Mouse (Mus musculus) hindbrain, embryonic 10.5 days (tissue): ENCODE data around the gene Fads3. TPM values are rescaled to one million over a fixed set of nuclear protein-coding genes. Genes with fewer than 3 reads are reported as not detected.

Source experiments
- DNase-seq: peaks from one replicate; pipeline ENCODE4 v3.0.0-alpha.2; 2017; ENCODE audit warnings: low spot score
- H3K27ac ChIP-seq: fragments of 300-500 bp; sonication (generic); 2 replicates; pipeline ENCODE4 v1.5.1; 2016; ENCODE audit warnings: mild to moderate bottlenecking, moderate library complexity
- H3K27me3 ChIP-seq: fragments of 300-500 bp; sonication (generic); 2 replicates; pipeline ENCODE4 v1.6.1; 2016; ENCODE audit warnings: mild to moderate bottlenecking; ENCODE audit not compliant: poor library complexity, insufficient read depth, severe bottlenecking
- H3K36me3 ChIP-seq: fragments of 300-500 bp; sonication (generic); 2 replicates; pipeline ENCODE4 v1.6.1; 2016; ENCODE audit warnings: mild to moderate bottlenecking, moderate library complexity
- H3K4me1 ChIP-seq: fragments of 300-500 bp; sonication (generic); replicated peaks from 2 replicates; pipeline ENCODE4 v1.6.1; 2016; ENCODE audit warnings: mild to moderate bottlenecking
- H3K4me3 ChIP-seq: fragments of 300-500 bp; sonication (generic); 2 replicates; pipeline ENCODE4 v1.5.1; 2016; ENCODE audit warnings: mild to moderate bottlenecking, moderate library complexity
- H3K9me3 ChIP-seq: fragments of 300-500 bp; sonication (generic); 2 replicates; pipeline ENCODE4 v1.6.1; 2016; ENCODE audit warnings: mild to moderate bottlenecking, moderate library complexity
- WGBS: fragments of 180-500 bp; shearing (Covaris S2); methylation state at CpG from one replicate; pipeline ENCODE4 v1.1.7; 2016; 5-methylcytosine and 5-hydroxymethylcytosine counted together
- polyA plus RNA-seq: library from polyadenylated mRNA; unstranded; fragments of >200 nt; fragmentation: Nextera tagmentation; extraction: Ambion mirVana; gene quantifications from 2 replicates; pipeline ENCODE4 v1.2.1, GENCODE M21; 2016

Fads3 gene
- polyA plus RNA-seq, 1 experiment from 2014 or later = 8.1 TPM

DNA sequence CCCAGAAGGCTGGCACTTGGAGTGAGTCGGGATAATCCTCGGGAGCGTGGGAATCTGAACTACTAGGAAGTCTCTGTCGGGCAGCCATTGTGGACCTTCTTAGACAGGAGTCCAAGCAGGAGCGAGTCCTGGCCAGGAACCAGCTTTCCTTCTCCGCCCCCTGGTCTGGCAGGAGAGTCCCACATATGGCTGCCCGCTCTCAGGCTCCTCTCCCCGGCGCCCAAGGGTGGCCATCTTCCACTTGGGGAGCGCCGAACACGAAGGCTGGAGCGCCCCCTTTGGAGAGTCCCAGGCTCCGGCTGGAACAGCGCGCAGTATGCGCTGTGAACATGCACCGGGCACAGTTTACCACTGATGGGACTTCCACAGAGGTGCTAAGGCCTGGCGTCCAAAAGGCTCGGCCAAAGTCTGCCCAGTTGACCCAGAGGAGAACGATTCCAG is 59.3 kb downstream of the Fads3 start:
- Histone ChIP-seq H3K36me3 (peaks cover 42% of the 10 kb centered on the region), H3K27me3 (no peaks in the 10 kb centered on the region), H3K4me1 (peaks cover 63% of the 10 kb centered on the region), H3K27ac (peak overlapping the region; percentile 99), H3K4me3 (peak overlapping the region; percentile 77), H3K9me3 (no peaks in the 10 kb centered on the region)
- WGBS = under 1% methylated on average over 21 of the region's 21 CpGs
- peak; percentile 83 for DNase-seq

DNA sequence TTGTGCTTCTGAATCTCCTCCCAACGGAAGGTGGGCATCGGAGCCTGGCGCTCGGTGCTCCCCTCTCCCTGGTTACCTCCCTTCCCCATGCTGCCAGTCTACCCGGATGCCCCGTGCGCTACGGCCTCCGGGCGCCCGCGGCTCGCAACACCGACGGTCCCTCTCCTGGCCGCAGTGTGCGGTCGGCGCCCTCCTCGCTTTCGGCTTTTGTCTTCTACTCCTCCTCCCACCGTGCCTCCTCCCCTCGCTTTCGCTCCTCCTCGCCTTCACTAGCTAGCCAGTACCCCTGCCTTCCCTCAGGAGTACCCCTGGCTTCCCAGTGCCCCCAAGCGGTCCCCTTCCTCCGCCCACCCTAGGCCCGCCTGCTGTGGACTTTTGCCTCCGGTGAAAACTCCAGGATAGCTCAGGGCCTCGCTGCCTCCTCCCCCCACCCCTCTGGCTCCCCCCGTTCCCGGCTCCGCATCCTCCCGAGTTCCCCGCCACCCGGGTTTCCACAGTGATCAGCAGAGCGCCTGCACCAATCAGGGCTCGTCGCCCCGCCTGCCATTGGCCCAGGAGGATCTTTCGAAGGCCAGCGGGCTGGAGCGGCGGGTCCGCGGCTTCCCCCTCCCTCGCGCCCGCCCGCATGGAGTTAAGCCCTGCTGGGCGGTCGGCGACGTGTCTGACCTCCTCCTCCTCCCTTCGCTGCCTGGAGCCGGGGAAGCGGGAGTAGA is 60.1 kb downstream of the Fads3 start, which contains the start of gene Fads2:
Gene Fads2 (minus strand): TSS at position 406 of the 713 bp plus-strand sequence.
- peaks cover 54% of the 10 kb centered on the region for H3K4me1 ChIP-seq
- peak; percentile 98 for DNase-seq
- H3K36me3 ChIP-seq = peaks cover 33% of the 10 kb centered on the region
- peak within 1 kb of the TSS; percentile 77 for H3K4me3 ChIP-seq
- H3K9me3 ChIP-seq = no peaks in the 10 kb centered on the region
- peak within 1 kb of the TSS; percentile 99 for H3K27ac ChIP-seq
- WGBS = under 1% methylated on average over 52 of the region's 57 CpGs
- H3K27me3 ChIP-seq = no peaks in the 10 kb centered on the region

DNA sequence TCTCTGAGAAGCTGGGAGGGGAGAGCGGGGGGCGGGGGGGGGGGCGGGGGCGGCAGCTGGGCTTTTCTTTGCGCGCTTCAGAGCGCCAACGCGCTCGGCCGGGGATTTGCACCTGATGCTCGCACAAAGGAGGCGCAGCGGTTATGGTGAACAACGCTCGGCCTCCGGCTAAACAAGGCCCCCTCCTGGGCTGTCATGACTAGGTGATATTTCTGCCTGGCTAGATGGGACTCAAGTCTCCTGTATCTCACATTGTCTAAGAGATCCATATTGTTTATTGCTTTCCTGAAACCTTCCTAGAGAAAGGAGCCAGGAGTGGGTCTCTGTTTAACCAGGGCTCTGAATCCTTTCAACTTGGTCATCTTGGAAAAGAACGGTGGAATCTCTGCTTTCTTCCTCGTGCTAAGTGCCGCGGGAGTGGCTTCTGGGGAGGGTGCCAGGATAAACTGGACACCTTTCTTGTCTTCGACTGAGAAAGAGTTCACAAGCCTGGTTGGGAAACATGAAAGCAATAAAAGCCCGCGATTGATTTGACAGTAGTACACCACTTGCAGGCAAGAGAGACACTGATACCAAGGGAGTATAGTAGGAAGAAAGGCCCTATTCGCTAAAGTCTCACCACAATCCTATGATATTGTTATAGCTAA is 60.8 kb downstream of the Fads3 start:
- H3K4me1 ChIP-seq = peaks cover 48% of the 10 kb centered on the region
- H3K27ac ChIP-seq = peak overlapping the region; percentile 99
- H3K9me3 ChIP-seq = no peaks in the 10 kb centered on the region
- H3K4me3 ChIP-seq = peak overlapping the region; percentile 77
- peaks cover 26% of the 10 kb centered on the region for H3K36me3 ChIP-seq
- 4% methylated on average over 25 of the region's 25 CpGs for WGBS
- no peaks in the 10 kb centered on the region for H3K27me3 ChIP-seq
- no peak for DNase-seq

DNA sequence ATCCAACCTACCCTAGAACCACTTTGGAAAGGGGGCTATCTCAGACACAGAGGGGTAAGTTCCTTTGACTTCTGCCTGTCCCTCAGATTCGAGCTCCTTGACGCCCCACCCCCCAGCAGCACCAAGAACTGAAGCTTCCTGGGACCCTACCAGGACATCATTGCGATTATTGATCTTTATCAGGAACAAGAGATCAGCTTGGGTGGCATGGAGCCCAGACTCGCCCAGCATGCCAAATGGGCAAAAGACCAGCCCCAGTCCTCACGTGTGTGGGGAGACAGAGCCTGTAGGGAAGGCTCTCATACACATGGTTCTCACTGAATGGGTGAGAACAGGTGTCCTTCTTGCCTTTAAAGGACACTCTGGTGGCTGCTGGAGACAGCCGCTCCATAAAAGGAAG is 62.9 kb downstream of the Fads3 start:
- no peak overlapping the region for H3K4me3 ChIP-seq
- H3K36me3 ChIP-seq = peaks cover 6% of the 10 kb centered on the region
- H3K9me3 ChIP-seq = no peaks in the 10 kb centered on the region
- no peak for DNase-seq
- H3K4me1 ChIP-seq = peaks cover 27% of the 10 kb centered on the region
- H3K27ac ChIP-seq = peak overlapping the region; percentile 41; the same call in 1 of the 2 replicates
- H3K27me3 ChIP-seq = no peaks in the 10 kb centered on the region
- WGBS = 90% methylated on average over 6 of the region's 6 CpGs

DNA sequence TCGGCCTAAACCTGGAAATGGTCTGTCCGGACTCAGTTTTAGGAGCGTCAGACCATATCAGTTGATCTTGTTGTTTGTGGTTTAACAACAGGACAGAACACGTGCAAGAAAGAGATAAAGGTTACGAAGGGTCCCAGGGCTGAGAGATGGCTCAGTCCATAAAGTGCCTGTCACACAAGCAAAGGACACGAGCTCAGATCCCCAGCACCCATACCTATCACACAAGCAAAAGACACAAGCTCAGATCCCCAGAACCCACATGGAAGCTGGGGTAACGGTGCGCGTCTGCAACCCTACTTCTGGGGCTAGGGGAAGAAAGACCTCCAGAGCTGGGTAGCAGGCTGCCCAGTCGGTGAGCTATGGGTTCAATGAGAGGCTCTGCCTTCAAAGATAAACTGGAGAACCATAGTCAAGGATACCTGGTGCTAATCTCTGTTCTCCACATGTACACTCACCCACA is 63.7 kb downstream of the Fads3 start:
- H3K4me3 ChIP-seq = no peak overlapping the region
- no peak overlapping the region for H3K27ac ChIP-seq
- H3K9me3 ChIP-seq = no peaks in the 10 kb centered on the region
- peaks cover 19% of the 10 kb centered on the region for H3K4me1 ChIP-seq
- H3K27me3 ChIP-seq = no peaks in the 10 kb centered on the region
- DNase-seq = no peak
- no peaks in the 10 kb centered on the region for H3K36me3 ChIP-seq
- WGBS = 84% methylated on average over 10 of the region's 10 CpGs

DNA sequence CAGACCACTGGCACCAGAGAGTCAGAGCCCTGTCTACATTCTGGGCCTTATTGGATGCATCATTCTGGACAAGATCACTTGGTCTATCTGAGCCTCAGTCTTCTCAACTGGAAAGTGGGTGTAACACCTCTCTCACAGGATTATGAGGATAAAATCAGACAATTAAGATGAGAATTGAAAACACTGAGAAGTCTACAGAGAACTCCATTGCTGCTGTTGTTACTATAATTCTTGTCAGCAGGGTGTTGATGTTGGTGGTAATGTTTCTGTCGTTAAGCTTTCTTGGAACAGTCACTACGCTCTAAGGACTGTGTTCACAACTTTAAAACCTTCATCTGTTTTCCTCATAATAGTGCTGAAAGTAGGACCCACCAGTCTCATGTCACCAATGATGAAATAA is 65.3 kb downstream of the Fads3 start:
- Histone ChIP-seq H3K36me3 (no peaks in the 10 kb centered on the region), H3K4me3 (no peak overlapping the region), H3K27ac (no peak overlapping the region), H3K9me3 (no peaks in the 10 kb centered on the region), H3K4me1 (peaks cover 14% of the 10 kb centered on the region), H3K27me3 (no peaks in the 10 kb centered on the region)
- 88% methylated on average over 2 of the region's 2 CpGs for WGBS
- DNase-seq = no peak

DNA sequence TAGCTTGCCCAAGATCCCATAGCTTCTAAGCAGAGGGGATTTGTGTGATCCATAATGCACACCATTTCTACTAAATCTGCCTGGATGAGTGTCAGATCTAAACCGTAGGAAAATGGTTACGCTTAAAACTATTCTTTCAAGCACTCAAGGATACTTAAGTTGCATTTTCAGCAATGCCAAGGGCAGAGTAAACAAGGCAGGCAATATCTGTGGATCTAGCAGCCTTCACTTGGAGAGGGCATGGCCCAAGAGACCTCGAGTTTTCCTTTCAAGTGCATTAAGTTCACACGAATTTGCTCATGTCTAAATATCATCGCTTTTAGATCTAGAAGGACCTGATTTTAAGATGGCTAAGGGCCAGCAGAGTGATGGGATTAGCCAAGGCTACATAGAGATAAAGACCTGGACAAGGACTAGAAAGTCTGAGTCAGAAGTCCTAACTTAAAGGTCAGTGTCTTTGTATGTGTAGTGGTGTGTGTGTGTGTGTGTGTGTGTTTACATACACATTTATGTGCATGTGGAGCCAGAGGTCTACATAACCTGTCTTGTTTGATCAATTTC is 65.8 kb downstream of the Fads3 start:
- WGBS = 87% methylated on average over 5 of the region's 5 CpGs
- no peak overlapping the region for H3K27ac ChIP-seq
- no peak for DNase-seq

DNA sequence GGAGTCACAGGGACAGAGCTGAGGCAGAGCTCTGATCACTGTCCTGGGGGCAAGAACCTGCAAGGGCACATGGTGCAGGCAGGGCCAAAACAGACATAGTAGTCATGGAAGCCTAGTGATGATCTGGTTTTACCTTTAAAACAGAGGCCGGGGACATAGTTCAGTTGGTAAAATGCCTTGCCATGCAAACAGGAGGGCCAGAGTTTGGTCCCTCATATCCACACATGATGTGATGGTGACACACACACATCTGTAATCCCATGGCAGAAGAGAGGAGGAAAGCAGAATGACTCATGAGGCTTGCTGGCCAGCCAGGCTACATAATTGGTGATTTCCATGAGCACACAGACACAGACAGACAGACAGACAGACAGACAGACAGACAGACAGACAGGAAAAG is 66.8 kb downstream of the Fads3 start:
- Histone ChIP-seq H3K27me3 (no peaks in the 10 kb centered on the region), H3K4me1 (no peaks in the 10 kb centered on the region; the same call in 1 of the 2 replicates), H3K27ac (no peak overlapping the region), H3K9me3 (no peaks in the 10 kb centered on the region), H3K36me3 (no peaks in the 10 kb centered on the region), H3K4me3 (no peak overlapping the region)
- no peak for DNase-seq
- 88% methylated on average over 1 of the region's 1 CpGs for whole genome bisulfite sequencing

More for the DNA sequence above, 65.8 kb downstream of the Fads3 start:
- Histone ChIP-seq H3K27me3 (no peaks in the 10 kb centered on the region), H3K4me1 (peaks cover 9% of the 10 kb centered on the region), H3K36me3 (no peaks in the 10 kb centered on the region), H3K4me3 (no peak overlapping the region), H3K9me3 (no peaks in the 10 kb centered on the region)

DNA sequence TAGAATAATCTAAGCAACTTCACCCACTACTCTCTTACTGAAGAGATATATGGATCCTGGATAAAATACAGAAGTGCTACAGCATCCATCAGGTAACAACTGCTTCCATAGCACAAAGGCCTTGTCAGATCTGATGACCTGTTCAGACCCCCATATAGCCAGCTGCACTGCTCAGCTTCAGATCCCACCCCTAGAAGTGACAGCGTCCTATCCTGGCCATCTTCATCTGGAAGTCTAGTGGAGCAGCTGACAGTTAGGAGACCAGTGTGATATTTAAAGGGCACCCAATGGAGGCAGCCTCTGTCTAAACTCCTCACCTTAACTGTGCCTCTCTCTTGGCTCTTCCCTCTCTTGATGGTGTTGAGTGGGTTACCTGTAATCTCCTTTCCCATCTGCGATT is 67.3 kb downstream of the Fads3 start:
- no peaks in the 10 kb centered on the region for H3K27me3 ChIP-seq
- H3K4me1 ChIP-seq = no peaks in the 10 kb centered on the region; the same call in 1 of the 2 replicates
- H3K9me3 ChIP-seq = no peaks in the 10 kb centered on the region
- WGBS = 86% methylated on average over 2 of the region's 2 CpGs
- no peak overlapping the region for H3K4me3 ChIP-seq
- no peaks in the 10 kb centered on the region for H3K36me3 ChIP-seq
- DNase-seq = no peak
- H3K27ac ChIP-seq = no peak overlapping the region

Other genes starting within 250 kb of the Fads3 start
- gene Scgb2a2, start 194.0 kb upstream of the Fads3 start, polyA plus RNA-seq = not detected in 2 replicates
- 124 and 150 TPM in 2 replicates for gene Incenp, start 142.0 kb upstream of the Fads3 start, polyA plus RNA-seq
- gene Fth1, start 61.0 kb upstream of the Fads3 start, polyA plus RNA-seq = 1,451 and 1,593 TPM in 2 replicates
- 1.8 TPM in 2 replicates for gene Best1, start 39.9 kb upstream of the Fads3 start, polyA plus RNA-seq
- 39.7 and 39.8 TPM in 2 replicates for gene Rab3il1, start 39.9 kb upstream of the Fads3 start, polyA plus RNA-seq
- 180 and 207 TPM in 2 replicates for gene Fads2, start 60.2 kb downstream of the Fads3 start, polyA plus RNA-seq
- gene Fads1, start 141.3 kb downstream of the Fads3 start, polyA plus RNA-seq = 162 and 170 TPM in 2 replicates
- gene Tmem258, start 162.4 kb downstream of the Fads3 start, polyA plus RNA-seq = 387 and 389 TPM in 2 replicates
- 135 and 181 TPM in 2 replicates for gene Fen1, start 162.6 kb downstream of the Fads3 start, polyA plus RNA-seq
- gene Myrf, start 199.2 kb downstream of the Fads3 start, polyA plus RNA-seq = 2.1 and 2.7 TPM in 2 replicates